Mouse (Mus musculus) CH12.LX (cell line): ENCODE data around the gene Vta1. TPM values are rescaled to one million over a fixed set of nuclear protein-coding genes. Genes with fewer than 3 reads are reported as not detected.

Experiments used
- DNase-seq: peaks from one replicate; pipeline ENCODE4 v3.0.0-alpha.2; 2013; ENCODE audit errors: extremely low read depth
- H3K27ac ChIP-seq: 2 replicates; pipeline ENCODE4 v1.5.1; 2012; ENCODE audit warnings: low read depth, mild to moderate bottlenecking, control low read depth, moderate library complexity; ENCODE audit not compliant: insufficient read depth
- H3K27me3 ChIP-seq: replicated peaks from 2 replicates; pipeline ENCODE3; 2012; ENCODE audit warnings: inconsistent platforms
- H3K36me3 ChIP-seq, 2 experiments: replicated peaks in 1 of 2; 2 replicates each; pipeline versions ENCODE3 to v1.6.1; 2012; ENCODE audit warnings: inconsistent platforms in 1 of 2, low read length in 1 of 2, mild to moderate bottlenecking in 1 of 2, mixed read lengths in 1 of 2, moderate library complexity in 1 of 2; ENCODE audit not compliant: control insufficient read depth in 1 of 2, insufficient read depth in 1 of 2
- H3K4me1 ChIP-seq, 2 experiments: 2 replicates each; pipeline ENCODE4 v1.6.1; 2012; ENCODE audit warnings: inconsistent platforms in 1 of 2, moderate library complexity in 1 of 2; ENCODE audit not compliant: insufficient read depth in 2 of 2, control insufficient read depth in 1 of 2
- H3K4me2 ChIP-seq: 2 replicates; pipeline ENCODE4 v1.6.1; 2012; ENCODE audit warnings: low read depth, mild to moderate bottlenecking, control low read depth; ENCODE audit not compliant: poor library complexity, insufficient read depth, severe bottlenecking
- H3K4me3 ChIP-seq, 3 experiments: fragments of 150-350 bp in 1 of 3; sonication (generic) in 1 of 3; replicated peaks in 1 of 3; 2 replicates each; pipeline versions ENCODE3 to v1.5.1; 2011 to 2012; ENCODE audit warnings: low read depth in 2 of 3, low read length in 2 of 3, mild to moderate bottlenecking in 2 of 3, moderate library complexity in 2 of 3, control low read depth in 1 of 3, improper control_type of control experiment in 1 of 3, inconsistent platforms in 1 of 3, mixed read lengths in 1 of 3; ENCODE audit not compliant: poor library complexity in 1 of 3
- H3K79me2 ChIP-seq: replicated peaks from 2 replicates; pipeline ENCODE4 v1.6.1; 2012; ENCODE audit warnings: mild to moderate bottlenecking, moderate library complexity; ENCODE audit not compliant: control insufficient read depth, poor library complexity, insufficient read depth, severe bottlenecking; ENCODE audit errors: extremely low read depth
- H3K9ac ChIP-seq: 2 replicates; pipeline ENCODE4 v1.6.1; 2012; ENCODE audit warnings: low read depth, mild to moderate bottlenecking, control low read depth, moderate library complexity; ENCODE audit not compliant: insufficient read depth
- H3K9me3 ChIP-seq: replicated peaks from 2 replicates; pipeline ENCODE3; 2012; ENCODE audit warnings: low read length, inconsistent platforms, mixed read lengths
- BHLHE40 ChIP-seq: IDR thresholded peaks from 2 replicates; pipeline ENCODE4 v1.6.1; 2011; ENCODE audit warnings: mild to moderate bottlenecking, low read depth, low read length, improper control_type of control experiment
- CHD1 ChIP-seq: IDR thresholded peaks from 2 replicates; pipeline ENCODE4 v1.6.1; 2012; ENCODE audit warnings: low read depth, low read length, improper control_type of control experiment, inconsistent platforms
- CHD2 ChIP-seq: IDR thresholded peaks from 2 replicates; pipeline ENCODE4 v1.6.1; 2011; ENCODE audit warnings: low read length, improper control_type of control experiment
- E2F4 ChIP-seq: IDR thresholded peaks from 2 replicates; pipeline ENCODE4 v1.6.1; 2011; ENCODE audit warnings: low read depth, low read length, improper control_type of control experiment; ENCODE audit not compliant: insufficient replicate concordance
- EP300 ChIP-seq: IDR thresholded peaks from 2 replicates; pipeline ENCODE4 v1.6.1; 2011; ENCODE audit warnings: low read length, improper control_type of control experiment
- GABPA ChIP-seq: IDR thresholded peaks from 2 replicates; pipeline ENCODE4 v1.6.1; 2012; ENCODE audit warnings: low read depth, low read length, improper control_type of control experiment, inconsistent platforms; ENCODE audit not compliant: insufficient replicate concordance
- IRF4 ChIP-seq: IDR thresholded peaks from 2 replicates; pipeline ENCODE4 v1.6.1; 2014; ENCODE audit warnings: low read depth, mild to moderate bottlenecking, inconsistent platforms, low read length, improper control_type of control experiment
- JUN ChIP-seq: IDR thresholded peaks from 2 replicates; pipeline ENCODE4 v1.6.1; 2011; ENCODE audit warnings: low read depth, mild to moderate bottlenecking, low read length, improper control_type of control experiment, moderate library complexity; ENCODE audit not compliant: insufficient read depth
- JUND ChIP-seq: conservative IDR thresholded peaks from 2 replicates; pipeline ENCODE4 v1.6.1; 2011; ENCODE audit warnings: low read depth, low read length, improper control_type of control experiment
- KAT2A ChIP-seq: IDR thresholded peaks from 2 replicates; pipeline ENCODE4 v1.6.1; 2012; ENCODE audit warnings: low read length, improper control_type of control experiment, inconsistent platforms; ENCODE audit not compliant: insufficient replicate concordance
- MAFK ChIP-seq: IDR thresholded peaks from 2 replicates; pipeline ENCODE4 v1.6.1; 2011; ENCODE audit warnings: low read length, improper control_type of control experiment; ENCODE audit not compliant: insufficient replicate concordance
- MEF2A ChIP-seq: IDR thresholded peaks from 2 replicates; pipeline ENCODE4 v1.6.1; 2014; ENCODE audit warnings: low read depth, mild to moderate bottlenecking, inconsistent platforms, low read length, improper control_type of control experiment, borderline replicate concordance
- MYC ChIP-seq: IDR thresholded peaks from 2 replicates; pipeline ENCODE4 v1.6.1; 2011; ENCODE audit warnings: low read depth, mild to moderate bottlenecking, improper control_type of control experiment, low read length
- NELFE ChIP-seq: IDR thresholded peaks from 2 replicates; pipeline ENCODE4 v1.6.1; 2011; ENCODE audit warnings: low read depth, low read length, improper control_type of control experiment
- NRF1 ChIP-seq: IDR thresholded peaks from 2 replicates; pipeline ENCODE4 v1.6.1; 2014; ENCODE audit warnings: low read depth, mild to moderate bottlenecking, inconsistent platforms, low read length, improper control_type of control experiment, moderate library complexity
- RAD21 ChIP-seq: IDR thresholded peaks from 2 replicates; pipeline ENCODE4 v1.6.1; 2011; ENCODE audit warnings: low read depth, mild to moderate bottlenecking, low read length, improper control_type of control experiment, moderate library complexity
- RCOR1 ChIP-seq: conservative IDR thresholded peaks from 2 replicates; pipeline ENCODE4 v1.6.1; 2012; ENCODE audit warnings: low read depth, mild to moderate bottlenecking, inconsistent platforms, low read length, improper control_type of control experiment
- SIN3A ChIP-seq: IDR thresholded peaks from 2 replicates; pipeline ENCODE4 v1.6.1; 2012; ENCODE audit warnings: low read length, improper control_type of control experiment, inconsistent platforms
- SMC3 ChIP-seq: IDR thresholded peaks from 2 replicates; pipeline ENCODE4 v1.6.1; 2011; ENCODE audit warnings: low read depth, low read length, improper control_type of control experiment
- TCF12 ChIP-seq: IDR thresholded peaks from 2 replicates; pipeline ENCODE4 v1.6.1; 2014; ENCODE audit warnings: low read depth, mild to moderate bottlenecking, inconsistent platforms, low read length, improper control_type of control experiment
- UBTF ChIP-seq: IDR thresholded peaks from 2 replicates; pipeline ENCODE4 v1.6.1; 2012; ENCODE audit warnings: low read depth, mild to moderate bottlenecking, inconsistent platforms, low read length, improper control_type of control experiment, moderate library complexity
- USF1 ChIP-seq: IDR thresholded peaks from 2 replicates; pipeline ENCODE4 v1.6.1; 2014; ENCODE audit warnings: low read depth, mild to moderate bottlenecking, inconsistent platforms, low read length, improper control_type of control experiment
- USF2 ChIP-seq: conservative IDR thresholded peaks from 2 replicates; pipeline ENCODE4 v1.6.1; 2011; ENCODE audit warnings: low read depth, low read length, improper control_type of control experiment
- ZC3H11A ChIP-seq: IDR thresholded peaks from 2 replicates; pipeline ENCODE4 v1.6.1; 2012; ENCODE audit warnings: low read depth, mild to moderate bottlenecking, inconsistent platforms, low read length, improper control_type of control experiment
- ZMIZ1 ChIP-seq: IDR thresholded peaks from 2 replicates; pipeline ENCODE4 v1.6.1; 2012; ENCODE audit warnings: low read depth, mild to moderate bottlenecking, inconsistent platforms, low read length, improper control_type of control experiment
- ZNF384 ChIP-seq: IDR thresholded peaks from 2 replicates; pipeline ENCODE4 v1.6.1; 2012; ENCODE audit warnings: low read depth, low read length, improper control_type of control experiment, inconsistent platforms
- dilution Hi-C: fragments of 300-500 bp; cut with MboI; formaldehyde crosslinking; loops from 2 replicates; pipeline ENCODE4 v1.14.3; 2020; ENCODE audit warnings: low sequenced_read_pairs; ENCODE audit not compliant: extremely low pct_unique_long_range_greater_than_20kb, extremely low pct_ligation_motif_present
- in situ Hi-C: fragments of 300-500 bp; cut with MboI; formaldehyde crosslinking; loops from 3 replicates; pipeline ENCODE4 v1.14.3; 2019; ENCODE audit warnings: low sequenced_read_pairs, low pct_ligation_motif_present, low pct_unique_long_range_greater_than_20kb, mixed read lengths
- polyA plus RNA-seq: library from polyadenylated mRNA; unstranded; fragments of >175 nt; gene quantifications from 2 replicates; pipeline ENCODE4 v1.2.1, GENCODE M21; 2012; ENCODE audit warnings: low read depth; ENCODE audit not compliant: insufficient read length
- total RNA-seq, 2 experiments: library from RNA; depleted of rRNA; stranded (reverse); fragments of 300-350 nt in 1 of 2; fragments of >200 nt in 1 of 2; gene quantifications; 2 replicates each; pipeline ENCODE4 v1.2.3; 2012 to 2014

Gene Vta1
- total and polyA plus RNA-seq, 3 experiments = 50.0 to 91.7 (median 82.1) TPM

- no peaks in the 10 kb centered on the region for H3K4me1 ChIP-seq
- no peak for TF ChIP-seq UBTF
- no peak for TF ChIP-seq GABPA
- TF ChIP-seq NELFE = no peak
- TF ChIP-seq MYC = no peak
- no peak for TF ChIP-seq ZC3H11A
- TF ChIP-seq KAT2A = no peak
- no peak for TF ChIP-seq NRF1
- TF ChIP-seq BHLHE40 = no peak
- TF ChIP-seq CHD1 = no peak
- no peak for TF ChIP-seq JUND
- no peak for TF ChIP-seq RCOR1
- no peak for TF ChIP-seq MEF2A
- TF ChIP-seq CHD2 = no peak
- no peak for TF ChIP-seq SIN3A
- TF ChIP-seq EP300 = no peak
- TF ChIP-seq RAD21 = no peak
- TF ChIP-seq IRF4 = no peak
- TF ChIP-seq MAFK = no peak
- TF ChIP-seq, all 38 proteins: peak for 0
- H3K4me2 ChIP-seq = no peak overlapping the region
- in situ Hi-C loops (no loop called here), dilution Hi-C loops (no loop called here)
- no peaks in the 10 kb centered on the region for H3K27me3 ChIP-seq
- no peaks in the 10 kb centered on the region for H3K79me2 ChIP-seq
- H3K9me3 ChIP-seq = peaks cover 7% of the 10 kb centered on the region
- DNase-seq = no peak
- no peak overlapping the region for H3K4me3 ChIP-seq
- no peak overlapping the region for H3K9ac ChIP-seq
- H3K36me3 ChIP-seq = no peaks in the 10 kb centered on the region
- H3K27ac ChIP-seq = no peak overlapping the region
Observed at GRCm38 (mm10) chr10:14615441-14615840, 89.9 kb downstream of the Vta1 start.

- Histone ChIP-seq H3K27me3 (no peaks in the 10 kb centered on the region), H3K36me3 (no peaks in the 10 kb centered on the region), H3K4me3 (no peak overlapping the region), H3K9me3 (no peaks in the 10 kb centered on the region), H3K27ac (no peak overlapping the region), H3K9ac (no peak overlapping the region), H3K4me2 (no peak overlapping the region), H3K4me1 (no peaks in the 10 kb centered on the region), H3K79me2 (no peaks in the 10 kb centered on the region)
- TF ChIP-seq TCF12 = no peak
- no peak for TF ChIP-seq SMC3
- no peak for TF ChIP-seq NRF1
- no peak for TF ChIP-seq E2F4
- TF ChIP-seq UBTF = no peak
- TF ChIP-seq USF2 = no peak
- no peak for TF ChIP-seq RAD21
- no peak for TF ChIP-seq ZNF384
- no peak for TF ChIP-seq CHD2
- no peak for TF ChIP-seq JUN
- TF ChIP-seq ZMIZ1 = no peak
- TF ChIP-seq USF1 = no peak
- DNase-seq = no peak
- in situ Hi-C loops (no loop called here), dilution Hi-C loops (no loop called here)
Observed at GRCm38 (mm10) chr10:14607597-14607996, 97.8 kb downstream of the Vta1 start.
